Mouse (Mus musculus) skeletal muscle tissue, adult 2 months (tissue): ENCODE results near the gene 4932438H23Rik.

Experiments used
- DNase-seq: peaks from one replicate; pipeline ENCODE4 v3.0.0-alpha.2; 2012; ENCODE audit warnings: low read depth, low spot score

The 4932438H23Rik gene

DNA sequence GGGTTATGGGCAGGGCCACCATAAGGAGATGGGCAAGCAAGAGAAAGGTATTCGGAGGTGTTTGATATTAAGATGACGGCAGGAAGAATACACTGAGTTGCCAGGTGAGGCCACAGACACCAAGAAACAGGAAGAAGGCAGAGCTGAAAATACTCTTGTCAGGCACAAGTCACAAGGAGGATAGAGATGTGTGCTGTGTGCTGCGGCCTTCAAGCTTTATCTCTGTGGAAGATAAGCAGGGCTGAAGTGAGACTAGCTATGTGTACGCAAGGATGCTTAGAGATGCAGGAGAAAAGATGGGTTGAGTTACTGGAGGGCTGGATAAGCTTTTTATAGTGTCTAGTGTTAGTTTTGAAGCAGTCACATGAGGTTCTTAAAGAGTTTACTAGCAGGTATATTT, 37.7 kb downstream of the 4932438H23Rik start:
- no peak for DNase-seq

GRCm38 (mm10) chr16:91056043-91056821, 38.7 kb downstream of the 4932438H23Rik start:
- DNase-seq, result no peak

- DNase-seq, result no peak
Observed at GRCm38 (mm10) chr16:91055150-91055549, 39.8 kb downstream of the 4932438H23Rik start.

GRCm38 (mm10) chr16:91053599-91053998, 41.3 kb downstream of the 4932438H23Rik start:
- no peak for DNase-seq

GRCm38 (mm10) chr16:91045511-91045910, 49.4 kb downstream of the 4932438H23Rik start:
- DNase-seq, result peak; percentile 27

DNA sequence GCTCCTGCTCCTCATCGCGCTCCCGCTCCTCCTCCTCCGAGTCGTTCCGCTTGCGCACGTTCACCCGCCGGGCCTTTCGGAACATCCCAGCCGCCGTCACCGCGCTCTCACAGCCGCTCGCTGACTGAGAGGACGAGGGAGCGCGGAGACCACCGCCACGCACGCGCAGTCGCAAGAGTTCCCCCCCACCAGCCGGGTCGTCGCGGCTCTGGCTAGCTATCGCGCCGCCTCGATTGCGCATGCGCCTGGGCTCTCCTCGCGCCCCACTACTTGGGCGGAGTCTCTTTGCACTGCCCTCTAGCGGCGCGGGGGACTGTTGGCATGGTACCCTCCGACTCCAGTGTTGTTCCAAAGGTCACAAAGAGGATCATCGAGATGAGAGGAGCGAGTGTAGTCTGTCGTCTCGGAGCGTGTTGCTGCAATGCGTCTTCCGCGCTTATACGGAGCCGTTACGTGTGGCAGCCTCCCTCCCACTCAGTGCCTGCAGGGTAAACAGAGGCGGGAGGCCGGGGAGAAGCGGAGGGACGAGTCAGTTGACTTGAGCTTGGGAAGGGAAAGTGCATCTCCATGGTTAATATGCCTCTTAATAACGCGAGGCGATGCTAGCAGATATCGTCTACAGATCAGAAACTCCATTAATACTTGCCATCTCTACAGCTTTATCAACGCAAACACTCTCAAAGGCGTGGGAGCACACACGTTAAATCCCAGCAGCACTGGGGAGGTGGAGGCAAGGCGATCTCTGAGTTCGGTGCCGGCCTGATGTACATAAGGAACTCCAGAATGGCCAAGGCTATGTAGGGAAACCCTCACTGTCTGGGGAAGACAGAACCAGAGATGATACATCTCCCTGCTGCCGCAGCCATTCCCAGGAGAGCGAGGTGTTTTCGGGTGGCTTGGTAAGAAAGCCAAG, 50.4 kb downstream of the 4932438H23Rik start, which contains the start of gene Paxbp1:
Paxbp1 (minus strand) TSS at position 274 of the 913 bp plus-strand sequence.
- peak; percentile 98 for DNase-seq

DNA sequence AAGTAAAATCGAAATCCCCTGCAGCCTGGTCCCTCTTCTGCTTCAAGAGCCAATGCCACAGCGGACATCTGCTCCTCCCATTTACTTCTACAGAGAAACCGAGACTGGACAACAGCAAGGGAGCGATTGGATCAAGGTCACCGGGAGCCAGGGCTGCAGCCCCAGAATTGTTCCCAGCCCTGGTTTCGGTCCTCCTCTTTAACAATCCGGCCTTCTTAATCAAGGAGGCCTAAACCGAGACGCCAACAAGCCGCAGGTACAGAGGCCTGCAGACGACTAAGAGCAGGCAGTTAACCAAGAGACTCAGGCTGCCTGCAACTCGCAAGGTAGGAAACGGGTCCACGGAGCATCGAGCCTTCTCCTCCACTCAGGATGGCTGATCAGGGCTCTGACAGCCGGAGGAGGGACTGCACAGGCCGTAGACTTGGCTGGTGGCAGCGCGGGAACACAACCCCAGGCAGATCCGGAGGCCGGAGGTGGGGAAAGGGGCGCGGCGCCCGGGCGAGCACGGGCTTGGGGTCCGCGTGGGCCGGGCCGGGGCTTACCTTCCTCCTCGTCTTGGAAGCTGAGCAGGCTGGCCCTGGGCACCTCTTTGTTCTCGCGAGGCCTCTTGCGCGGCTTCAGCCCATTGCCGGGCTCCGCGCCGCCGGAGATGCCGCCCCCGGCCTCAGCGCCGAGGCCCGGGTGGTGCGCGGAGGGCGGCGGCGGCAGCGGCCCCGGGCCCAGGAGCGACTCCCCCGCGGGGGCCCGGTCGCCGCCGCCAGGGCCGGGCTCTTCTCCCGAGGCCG, 51.3 kb downstream of the 4932438H23Rik start:
- DNase-seq, result peak; percentile 36

- DNase-seq, result no peak
Observed at GRCm38 (mm10) chr16:91042640-91043039, 52.3 kb downstream of the 4932438H23Rik start.

- no peak for DNase-seq
Observed at GRCm38 (mm10) chr16:91035866-91036265, 59.1 kb downstream of the 4932438H23Rik start.

DNA sequence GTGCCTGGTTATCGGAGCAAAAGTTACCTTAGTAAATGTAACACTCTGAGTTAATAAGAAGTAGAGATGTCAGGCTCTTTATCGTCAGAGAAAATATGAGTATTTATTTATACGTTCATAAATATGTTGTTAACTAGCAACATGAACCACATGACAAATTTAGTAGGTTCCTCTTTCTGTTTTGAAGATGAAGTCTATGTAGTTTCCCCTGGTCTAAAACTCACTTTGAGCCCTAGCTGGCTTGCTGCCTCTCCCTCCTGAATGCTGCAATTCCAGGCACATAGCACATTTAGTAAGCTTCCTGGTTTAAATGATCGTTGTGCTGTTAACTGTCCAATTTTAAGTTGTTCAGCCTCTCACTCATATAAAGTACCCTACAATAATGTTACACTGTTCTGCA, 64.2 kb downstream of the 4932438H23Rik start:
- DNase-seq, result no peak

GRCm38 (mm10) chr16:91029901-91030300, 65.0 kb downstream of the 4932438H23Rik start:
- DNase-seq, result no peak

- no peak for DNase-seq
Observed at GRCm38 (mm10) chr16:91029161-91029743, 65.7 kb downstream of the 4932438H23Rik start.

- no peak for DNase-seq
Observed at GRCm38 (mm10) chr16:91026290-91026689, 68.6 kb downstream of the 4932438H23Rik start.

- DNase-seq, result no peak
Observed at GRCm38 (mm10) chr16:91023384-91023783, 71.5 kb downstream of the 4932438H23Rik start.

DNA sequence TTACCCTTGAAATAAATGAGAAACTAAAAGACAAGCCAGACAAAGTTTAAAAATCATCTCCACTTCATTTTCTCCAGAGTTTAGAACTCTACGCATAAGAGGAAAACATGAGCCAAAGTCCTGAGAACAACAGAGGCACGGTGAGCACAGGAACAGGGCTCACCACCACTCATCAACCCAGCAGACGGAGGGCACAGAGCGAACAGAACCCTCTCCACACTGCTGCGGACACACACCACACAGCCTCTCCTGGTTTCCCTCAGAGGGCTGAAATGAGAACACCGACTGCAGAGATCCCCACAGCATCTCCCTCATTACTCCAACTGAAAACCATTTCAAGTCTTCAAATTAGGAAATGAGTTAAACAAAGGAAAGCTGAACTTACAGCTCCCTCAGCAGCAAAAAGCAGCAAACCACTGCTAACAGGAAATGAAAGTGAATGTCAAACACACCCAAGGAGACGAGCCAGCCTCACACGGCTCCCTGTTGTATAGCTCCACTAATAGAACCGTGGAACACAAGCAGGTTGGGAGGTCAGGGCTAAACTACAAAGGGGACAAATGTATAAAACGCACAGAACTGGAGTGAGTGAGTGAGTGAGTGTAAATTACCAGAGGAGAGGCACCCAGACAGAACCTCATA, 74.0 kb downstream of the 4932438H23Rik start:
- no peak for DNase-seq

DNA sequence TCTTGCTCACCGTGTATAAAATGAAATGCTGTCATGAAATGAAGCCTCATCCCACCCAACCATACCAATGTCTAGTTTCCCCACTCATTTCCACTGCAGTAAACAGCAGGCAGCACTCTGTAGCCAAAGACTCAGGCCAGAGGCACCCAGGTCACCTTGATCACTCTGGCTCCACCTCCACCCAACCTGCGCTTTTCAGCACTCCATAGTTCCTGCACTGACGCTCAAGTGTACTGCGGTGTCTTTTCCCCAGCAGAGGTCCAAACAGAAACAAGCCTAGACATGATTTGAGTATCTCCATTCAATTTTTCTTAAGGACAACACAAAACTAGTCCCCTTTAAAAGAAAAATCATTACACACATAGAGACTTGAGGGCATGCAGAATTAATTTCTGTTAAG, 75.4 kb downstream of the 4932438H23Rik start:
- no peak for DNase-seq

- DNase-seq, result no peak
Observed at GRCm38 (mm10) chr16:91015761-91016160, 79.2 kb downstream of the 4932438H23Rik start.

- peak; percentile 17 for DNase-seq
Observed at GRCm38 (mm10) chr16:91011847-91012246, 83.1 kb downstream of the 4932438H23Rik start.

DNA sequence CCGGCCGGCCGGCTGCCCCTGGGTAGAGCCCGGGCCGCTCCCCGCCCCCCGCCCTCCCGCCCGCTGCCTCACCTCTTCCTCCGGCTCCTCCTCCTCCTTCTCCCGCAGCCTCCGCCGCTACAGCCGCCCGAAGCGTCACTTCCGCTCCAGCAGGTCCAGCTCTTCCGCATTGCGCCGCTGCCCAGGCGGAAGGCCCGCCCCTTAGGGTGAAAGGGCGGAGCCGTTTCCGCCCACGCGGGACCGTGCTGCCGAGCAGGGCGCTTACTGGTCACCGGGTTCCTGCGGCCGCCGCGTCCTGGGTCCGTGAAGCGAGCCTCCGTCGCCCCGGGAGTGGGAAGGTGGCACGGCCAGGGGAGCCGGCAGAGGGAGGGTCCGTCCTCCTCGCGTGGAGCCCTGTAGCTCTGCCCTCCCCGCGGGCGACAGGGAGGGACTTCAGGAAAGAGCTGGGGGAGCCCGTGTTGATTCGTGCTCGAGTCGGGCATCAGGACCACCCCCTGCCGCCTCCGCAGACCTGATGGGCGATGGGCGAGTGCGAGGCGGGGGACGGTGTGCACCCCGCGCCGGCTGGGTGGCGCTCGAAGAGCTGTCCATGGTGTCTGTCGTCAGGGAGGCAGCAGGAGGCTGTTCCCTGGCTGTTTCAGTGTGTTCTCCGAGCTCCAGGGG, 83.8 kb downstream of the 4932438H23Rik start, which contains the start of gene Synj1:
Synj1 (minus strand) TSS at position 288 of the 663 bp plus-strand sequence.
- DNase-seq, result peak; percentile 91

- DNase-seq, result no peak
Observed at GRCm38 (mm10) chr16:91010581-91011020, 84.3 kb downstream of the 4932438H23Rik start.
